Mouse (Mus musculus): ENCODE measurements around the gene Klhl29. TPM values are rescaled to one million over a fixed set of nuclear protein-coding genes. Genes with fewer than 3 reads are reported as not detected.

The Klhl29 gene
- 0.02 TPM in 1 of 2 replicates, not detected in the other for total RNA-seq (2015)
- total RNA-seq (2017), result not detected in 2 replicates

DNA sequence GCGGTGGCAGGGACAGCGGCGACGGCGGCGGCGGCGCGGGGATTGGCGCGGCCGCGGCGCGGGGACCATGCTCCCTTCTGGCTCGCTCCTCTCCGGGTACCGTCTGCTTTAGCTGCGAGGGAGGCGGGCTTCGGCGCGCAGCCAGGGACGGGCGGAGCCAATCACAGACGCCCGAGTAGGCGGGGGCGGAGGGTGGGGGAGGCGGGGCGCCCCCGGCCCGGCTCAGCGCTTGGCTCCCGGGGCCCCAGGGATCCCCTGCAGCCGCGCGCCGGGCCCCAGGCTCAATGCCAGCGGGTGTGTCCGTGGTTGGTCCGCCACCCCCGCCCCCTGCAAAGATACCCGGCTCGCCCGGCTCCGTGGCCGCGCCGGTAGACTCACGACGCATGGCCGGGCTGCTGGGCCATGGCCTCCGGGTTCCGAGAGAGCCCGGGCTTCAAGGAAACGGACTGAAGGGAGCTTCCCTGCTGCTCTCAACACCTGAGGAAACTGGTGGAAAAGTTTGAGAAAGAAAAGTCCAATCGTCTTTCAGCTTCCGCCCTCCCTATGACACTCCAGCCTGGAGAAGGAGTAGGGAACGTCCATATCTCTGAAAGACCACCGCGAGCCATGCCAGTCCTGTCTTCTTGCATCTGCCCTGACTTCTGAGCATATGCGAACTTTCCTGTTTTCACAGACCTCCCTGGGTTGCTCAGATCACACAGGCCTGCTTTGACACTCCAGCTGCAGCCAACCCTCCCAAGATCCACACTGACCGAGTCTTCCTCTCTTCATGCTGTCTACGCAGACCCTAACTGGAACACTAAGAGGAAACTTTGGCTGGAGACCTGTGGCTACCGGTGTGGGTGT, at the start of gene Klhl29:
TSS of gene Klhl29 (minus strand) at position 67 of the 846 bp plus-strand sequence.
- no peak for ATAC-seq (ENCODE audit: poor library complexity, severe bottlenecking)

- ATAC-seq (ENCODE audit: poor library complexity, severe bottlenecking), result no peak
These were observed 49.8 kb upstream of the Klhl29 start for GRCm38 (mm10) chr12:5425276-5425675.

- ATAC-seq (ENCODE audit: poor library complexity, severe bottlenecking), result no peak
These were observed 40.3 kb upstream of the Klhl29 start for GRCm38 (mm10) chr12:5415806-5416205.

GRCm38 (mm10) chr12:5413976-5414375, 38.5 kb upstream of the Klhl29 start:
- ATAC-seq (ENCODE audit: poor library complexity, severe bottlenecking), result no peak

DNA sequence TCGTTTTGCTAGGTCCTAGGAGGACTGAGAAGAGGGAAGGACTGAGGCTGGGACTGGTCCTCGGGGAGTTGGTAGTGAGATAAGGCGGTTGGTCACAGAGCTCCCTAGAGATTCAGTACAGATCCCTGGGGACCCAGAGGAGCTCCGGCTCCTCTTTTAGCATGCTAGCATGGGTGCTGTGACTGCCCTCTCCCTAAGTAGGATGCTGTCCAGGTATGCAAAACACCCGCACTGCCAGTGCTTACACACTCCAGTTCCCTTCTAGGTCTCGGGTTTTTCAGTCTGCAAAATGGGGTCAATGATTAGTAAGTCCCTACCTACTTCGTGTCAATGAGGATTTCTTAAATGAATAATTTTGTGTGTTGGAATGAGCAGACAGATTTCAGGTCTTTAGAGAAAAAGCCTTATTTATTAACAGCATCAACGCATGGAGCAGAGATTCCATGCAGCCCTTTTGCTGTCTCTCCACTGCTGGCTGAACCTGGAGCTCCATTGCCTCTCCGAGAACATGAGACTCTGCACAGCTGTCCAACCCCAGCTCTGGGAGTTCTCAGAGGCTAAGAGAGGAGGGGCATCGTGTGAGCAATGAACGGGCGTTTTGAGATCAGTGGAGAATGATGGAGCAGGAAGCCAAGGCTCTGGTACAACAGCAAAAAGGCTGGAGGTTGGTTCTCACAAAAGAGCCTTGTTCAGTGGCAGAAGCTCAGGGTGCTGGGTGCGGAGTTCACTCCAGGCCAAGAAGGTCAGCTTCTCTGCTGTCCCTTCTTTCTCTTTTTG, 36.5 kb upstream of the Klhl29 start:
- no peak for ATAC-seq (ENCODE audit: poor library complexity, severe bottlenecking)

GRCm38 (mm10) chr12:5411346-5411745, 35.9 kb upstream of the Klhl29 start:
- ATAC-seq (ENCODE audit: poor library complexity, severe bottlenecking), result no peak

GRCm38 (mm10) chr12:5410391-5411115, 35.1 kb upstream of the Klhl29 start:
- no peak for ATAC-seq (ENCODE audit: poor library complexity, severe bottlenecking)

DNA sequence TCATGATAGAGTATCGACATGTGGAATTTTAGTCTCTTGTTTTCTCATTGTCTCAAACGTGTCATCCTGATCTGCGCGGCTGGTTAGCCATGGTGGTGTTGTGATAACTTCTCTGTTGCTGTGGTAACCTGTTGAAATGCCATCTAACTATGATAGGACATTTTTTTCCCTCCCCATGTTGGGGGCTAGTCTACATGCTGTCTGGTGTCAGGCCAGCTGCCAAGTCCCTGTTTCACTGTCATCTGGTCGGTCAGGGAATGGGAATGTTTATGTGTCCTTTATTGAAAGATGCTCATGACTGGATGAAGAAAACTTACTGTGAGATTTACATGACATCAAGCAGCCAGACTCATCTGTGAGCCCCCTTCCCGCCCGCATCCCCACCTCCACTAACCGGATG, 31.7 kb upstream of the Klhl29 start:
- no peak for ATAC-seq (ENCODE audit: poor library complexity, severe bottlenecking)

GRCm38 (mm10) chr12:5397423-5397822, 21.9 kb upstream of the Klhl29 start:
- no peak for ATAC-seq (ENCODE audit: poor library complexity, severe bottlenecking)

DNA sequence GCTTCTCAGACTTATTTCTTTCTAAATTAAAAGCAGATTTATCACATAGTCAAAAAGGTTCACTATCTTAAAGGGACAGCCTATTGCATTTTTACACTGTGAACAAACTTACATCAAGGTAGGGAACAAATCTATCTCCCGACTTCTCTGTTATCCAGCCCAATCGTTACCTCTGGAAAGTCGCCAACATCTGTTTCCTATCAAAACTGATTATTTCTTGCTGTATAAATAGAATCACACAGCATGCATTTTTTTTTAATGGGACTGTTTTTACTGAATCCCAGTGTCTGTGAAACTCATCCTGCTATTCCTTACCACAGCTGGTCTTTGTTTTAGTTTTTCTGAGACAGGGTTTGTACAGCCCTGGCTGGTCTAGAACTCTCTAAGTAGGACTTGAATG, 19.7 kb upstream of the Klhl29 start:
- ATAC-seq (ENCODE audit: poor library complexity, severe bottlenecking), result no peak

DNA sequence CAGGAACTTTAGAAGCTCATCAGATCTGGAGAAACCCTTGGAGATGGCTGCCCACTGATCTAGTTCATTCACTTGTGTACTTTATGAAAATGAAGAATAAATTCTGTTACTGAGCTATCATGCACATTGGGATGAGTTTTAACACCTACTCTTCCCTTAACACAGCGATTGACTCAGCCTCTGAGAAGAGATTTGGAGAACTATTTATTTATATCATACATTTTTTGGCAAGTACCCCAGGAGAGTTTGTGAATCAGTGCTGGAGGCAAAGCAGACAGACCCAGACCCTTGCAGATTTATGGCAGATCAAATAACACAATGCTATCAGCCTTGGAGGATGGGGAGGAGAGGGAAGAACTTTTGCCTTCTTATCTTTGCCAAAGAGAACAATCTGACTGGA, 11.6 kb upstream of the Klhl29 start:
- no peak for ATAC-seq (ENCODE audit: poor library complexity, severe bottlenecking)

- ATAC-seq (ENCODE audit: poor library complexity, severe bottlenecking), result no peak
These were observed 11.2 kb upstream of the Klhl29 start for GRCm38 (mm10) chr12:5386688-5387087.

- no peak for ATAC-seq (ENCODE audit: poor library complexity, severe bottlenecking)
These were observed 6.2 kb upstream of the Klhl29 start for GRCm38 (mm10) chr12:5381694-5382093.

GRCm38 (mm10) chr12:5374684-5375615, 532 bp downstream of the Klhl29 start:
- no peak for ATAC-seq (ENCODE audit: poor library complexity, severe bottlenecking)

DNA sequence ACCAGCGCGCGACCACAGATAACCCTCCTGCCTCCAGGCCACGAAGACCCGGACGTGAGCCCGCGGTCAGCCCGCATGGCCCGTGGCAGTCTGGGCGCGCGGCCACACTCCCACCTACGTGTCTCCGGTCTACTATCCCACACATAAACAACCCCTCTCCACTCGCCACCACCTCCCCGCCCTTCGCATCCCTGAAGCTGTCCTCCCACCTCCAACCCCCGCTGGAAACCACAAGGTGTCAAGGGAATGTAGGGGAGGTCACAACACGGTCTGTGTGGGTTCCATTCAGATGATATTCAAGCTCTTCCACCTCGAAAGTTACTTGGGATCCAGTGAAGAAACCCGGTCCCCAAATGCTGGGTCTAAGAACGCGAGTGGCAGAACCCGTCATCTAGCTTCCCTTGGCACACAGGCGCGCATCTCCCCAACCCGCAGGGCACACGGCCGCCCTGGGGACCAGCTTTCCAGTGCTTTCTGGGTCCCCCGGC, 1.2 kb downstream of the Klhl29 start:
- no peak for ATAC-seq (ENCODE audit: poor library complexity, severe bottlenecking)

GRCm38 (mm10) chr12:5373641-5374195, 1.8 kb downstream of the Klhl29 start:
- ATAC-seq (ENCODE audit: poor library complexity, severe bottlenecking), result no peak

DNA sequence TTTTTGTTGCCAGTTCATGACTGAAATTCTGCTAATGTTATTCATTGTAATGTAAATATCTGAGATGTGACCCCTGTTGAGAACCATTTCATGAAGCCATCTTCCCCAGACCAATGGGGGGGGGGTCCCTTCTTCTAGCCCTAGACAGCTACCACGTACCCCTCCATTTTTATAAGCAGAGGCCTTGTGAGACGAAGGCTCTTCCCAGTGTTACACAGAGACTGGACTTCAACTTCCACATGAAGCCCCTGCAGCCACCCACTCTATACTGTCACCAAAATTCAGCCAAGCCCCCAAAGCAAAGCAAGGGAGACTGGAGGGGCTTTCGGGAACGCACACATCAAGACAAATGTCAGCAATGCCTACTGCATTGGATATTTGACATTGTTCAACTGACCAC, 6.1 kb downstream of the Klhl29 start:
- no peak for ATAC-seq (ENCODE audit: poor library complexity, severe bottlenecking)

DNA sequence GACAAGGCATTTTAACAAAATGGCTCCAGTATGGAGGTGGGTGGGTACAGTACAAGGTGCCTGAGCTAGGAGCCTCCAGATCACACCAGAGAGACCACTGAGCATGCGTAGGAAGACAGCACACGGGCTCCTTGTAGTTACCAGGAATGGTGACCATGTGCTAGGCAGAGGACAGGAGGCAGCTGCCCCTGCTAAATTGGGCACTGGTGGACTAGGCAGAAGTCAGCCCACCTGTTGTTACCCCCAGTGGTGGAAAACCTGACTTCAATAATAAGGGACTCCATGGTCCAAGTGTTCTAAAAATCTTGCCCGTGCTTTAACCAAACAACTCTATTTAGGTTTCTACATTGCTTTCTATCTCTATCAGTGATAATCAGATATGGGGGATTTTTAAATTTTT, 10.6 kb downstream of the Klhl29 start:
- no peak for ATAC-seq (ENCODE audit: poor library complexity, severe bottlenecking)

DNA sequence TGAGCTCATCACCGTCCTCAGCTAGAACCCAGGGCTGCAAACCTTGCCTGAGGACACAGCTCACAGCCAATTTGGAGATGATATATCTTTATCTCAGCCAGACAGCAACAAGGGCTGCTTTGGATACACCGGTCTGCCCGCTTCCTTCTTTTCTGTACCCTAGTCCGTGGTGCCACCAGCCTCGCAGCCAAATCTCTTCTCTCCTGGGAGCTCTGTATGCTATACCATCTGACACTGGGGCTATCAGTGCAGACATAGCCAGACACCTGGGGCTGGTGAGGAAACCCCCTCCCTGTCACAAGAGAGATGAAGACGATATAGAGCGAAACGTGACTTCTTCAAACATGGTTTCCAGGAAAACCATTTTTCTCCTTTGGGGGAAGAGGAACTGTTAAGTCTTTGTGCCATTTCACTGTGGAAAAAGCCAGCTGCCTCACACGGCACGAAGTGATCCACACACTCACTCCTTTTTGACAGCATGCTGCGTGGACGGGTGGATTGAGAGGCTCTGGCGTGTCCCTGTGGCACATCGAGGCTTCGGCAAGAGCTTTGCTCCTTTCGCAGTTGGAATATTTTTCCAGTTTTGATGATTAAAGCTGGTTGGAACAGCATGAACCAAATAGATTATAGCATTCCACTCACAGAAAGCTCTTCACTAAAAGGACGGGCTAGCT, 11.4 kb downstream of the Klhl29 start:
- no peak for ATAC-seq (ENCODE audit: poor library complexity, severe bottlenecking)

Data from megakaryocyte, adult 5-6 weeks (primary cell).